In the genomic region with DNA sequence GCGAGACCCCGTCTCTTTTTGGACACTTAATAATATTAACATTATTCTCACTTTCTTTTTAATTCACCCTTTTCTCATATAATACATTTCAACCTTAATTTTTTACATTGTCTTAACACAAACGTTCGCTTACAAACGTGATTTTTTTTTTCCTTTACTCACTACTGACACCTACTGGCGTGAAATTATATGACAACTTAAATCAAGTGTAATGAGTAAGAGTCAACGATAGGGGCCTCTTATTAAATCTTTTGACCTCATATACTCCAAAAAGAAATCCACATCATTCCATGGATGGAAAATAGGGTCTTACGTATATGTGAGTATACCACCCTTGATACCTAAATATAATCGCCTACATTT, we compare ENCODE assay signal across 8 mouse cellular contexts. TPM values are rescaled to one million over a fixed set of nuclear protein-coding genes. Genes with fewer than 3 reads are reported as not detected.
DNase-seq lines count a peak whose midpoint lies in the region; ATAC-seq and TF ChIP-seq lines count a peak whose summit lies in the region.

No protein-coding gene starts in this region.

- H3ac ChIP-seq in myocyte (ENCODE audit: control insufficient read depth, insufficient read length) = no peak overlapping the region

- no peak for TF ChIP-seq POLR2A in myocyte (IDR thresholded peaks at IDR 0.05; ENCODE audit: insufficient read length, low read depth)

- H3K4me2 ChIP-seq in heart, embryonic 12.5 days = no peak overlapping the region
- peak overlapping the region; percentile 2; the same call in 1 of the 2 replicates for H3K4me2 ChIP-seq in limb, embryonic 12.5 days
- H3K4me2 ChIP-seq in myocyte (ENCODE audit: low read depth) = peak overlapping the region; percentile 57

- H3K27me3 ChIP-seq in heart, embryonic 12.5 days (replicated peaks) = no peaks in the 10 kb centered on the region
- H3K27me3 ChIP-seq in limb, embryonic 12.5 days = no peaks in the 10 kb centered on the region
- no peaks in the 10 kb centered on the region for H3K27me3 ChIP-seq in myocyte (ENCODE audit: control insufficient read depth, insufficient read depth, insufficient read length)

- ATAC-seq in heart, embryonic 12.5 days (ENCODE audit: insufficient number of reproducible peaks, low FRiP score) = 0 out of 2 replicates have a peak, but pooled peaks have one; percentile 10
- ATAC-seq in limb, embryonic 12.5 days (ENCODE audit: insufficient number of reproducible peaks, insufficient read depth, low FRiP score, low TSS enrichment, low read depth) = no peak

- H3K9me3 ChIP-seq in heart, embryonic 12.5 days (replicated peaks) = no peaks in the 10 kb centered on the region
- H3K9me3 ChIP-seq in limb, embryonic 12.5 days = no peaks in the 10 kb centered on the region

- H3K4me1 ChIP-seq in heart, embryonic 12.5 days (replicated peaks) = peaks cover 10% of the 10 kb centered on the region
- H3K4me1 ChIP-seq in limb, embryonic 12.5 days (replicated peaks) = peaks cover 6% of the 10 kb centered on the region; the same call in 1 of the 2 replicates

- no peak overlapping the region for H3K9ac ChIP-seq in heart, embryonic 12.5 days
- H3K9ac ChIP-seq in limb, embryonic 12.5 days (replicated peaks) = no peak overlapping the region

- peak; percentile 29 for DNase-seq in adrenal gland, adult 2 months
- no peak for DNase-seq in adrenal gland, postnatal 14 days
- DNase-seq in 3134 (ENCODE audit: extremely low read depth, insufficient read length, low spot score) = peak; percentile 79
- DNase-seq in cerebellum, postnatal 10 days = peak; percentile 16 to 76
- DNase-seq in frontal cortex, postnatal 10 days (ENCODE audit: low spot score in 2 of 2) = no peak

- H3K79me2 ChIP-seq in myocyte (ENCODE audit: control insufficient read depth, insufficient read depth) = peaks cover 15% of the 10 kb centered on the region

- H3K27ac ChIP-seq in heart, embryonic 12.5 days (ENCODE audit: poor library complexity, severe bottlenecking) = no peak overlapping the region
- no peak overlapping the region for H3K27ac ChIP-seq in limb, embryonic 12.5 days

- WGBS in heart, embryonic 12.5 days = 4% methylated on average over 9 of the region's 9 CpGs
- WGBS in limb, embryonic 12.5 days = 5% methylated on average over 9 of the region's 9 CpGs

- peaks cover 22% of the 10 kb centered on the region for H3K36me3 ChIP-seq in heart, embryonic 12.5 days
- peaks cover 19% of the 10 kb centered on the region for H3K36me3 ChIP-seq in limb, embryonic 12.5 days
- H3K36me3 ChIP-seq in myocyte (ENCODE audit: control insufficient read depth, insufficient read depth) = peaks cover 23% of the 10 kb centered on the region

- H3K4me3 ChIP-seq in heart, embryonic 12.5 days = no peak overlapping the region
- H3K4me3 ChIP-seq in limb, embryonic 12.5 days (replicated peaks) = no peak overlapping the region; the same call in 1 of the 2 replicates
- H3K4me3 ChIP-seq in myocyte = peak overlapping the region; percentile 69

TF ChIP-seq in myocyte, 11 proteins besides CTCF, POLR2A, EP300 and RAD21:
- TF ChIP-seq MYOG (IDR thresholded peaks at IDR 0.05; ENCODE audit: control insufficient read depth in 1 of 3, insufficient read depth in 1 of 3, insufficient read length in 2 of 3, low read depth in 2 of 3) = no peak
- TF ChIP-seq CEBPB (IDR thresholded peaks at IDR 0.05; ENCODE audit: insufficient read depth, poor library complexity, severe bottlenecking) = no peak
- TF ChIP-seq USF1 (IDR thresholded peaks at IDR 0.05; ENCODE audit: low read depth) = no peak
- no peak for TF ChIP-seq TCF3 (IDR thresholded peaks at IDR 0.05; ENCODE audit: insufficient read length, low read depth)
- no peak for TF ChIP-seq E2F4 (IDR thresholded peaks at IDR 0.05; ENCODE audit: insufficient read depth)
- no peak for TF ChIP-seq REST (IDR thresholded peaks at IDR 0.05; ENCODE audit: insufficient read depth, insufficient read length)
- TF ChIP-seq MYOD1 (IDR thresholded peaks at IDR 0.05; ENCODE audit: control insufficient read depth in 1 of 3, insufficient read length in 2 of 3, low read depth in 2 of 3) = no peak
- TF ChIP-seq POLR2AphosphoS2 (IDR thresholded peaks at IDR 0.05; ENCODE audit: insufficient read length, low read depth) = no peak
- no peak for TF ChIP-seq TCF12 (IDR thresholded peaks at IDR 0.05; ENCODE audit: insufficient read depth, poor library complexity, severe bottlenecking)
- no peak for TF ChIP-seq SRF (IDR thresholded peaks at IDR 0.05; ENCODE audit: control insufficient read depth, insufficient read length, low read depth)
- TF ChIP-seq MAX (IDR thresholded peaks at IDR 0.05; ENCODE audit: low read depth) = no peak

RNA-seq across cellular contexts. Expression of gene Rps29, which starts 0.6 kb away (rescaled TPM):
- 1,000 to 10,000 TPM; 1,031 to 1,526 TPM for total RNA-seq in adrenal gland, adult 2 months (2021)
- 962 and 1,016 TPM in 2 replicates for polyA plus RNA-seq in adrenal gland, adult 2 months (2012; rRNA removed)
- 1,456 and 1,768 TPM in 2 replicates for total RNA-seq in adrenal gland, postnatal 14 days (2021)
- 1,310 and 1,336 TPM in 2 replicates for polyA plus RNA-seq in heart, embryonic 12.5 days (2016; fragmentation: Nextera tagmentation; extraction: Ambion mirVana)
- polyA plus RNA-seq in limb, embryonic 12.5 days (2016; fragmentation: Nextera tagmentation; extraction: Ambion mirVana) = 1,704 and 1,735 TPM in 2 replicates
- 6,498 TPM for polyA plus RNA-seq in myocyte (2012; fragmentation: generic; extraction: Trizol)

RNA-seq across cellular contexts. Expression of gene Lrr1, which starts 9.1 kb away (rescaled TPM):
- under 1 TPM in 1 of 2 experiments, not detected in 1; 0.17 TPM for total RNA-seq in adrenal gland, adult 2 months (2021)
- 0.64 TPM in 1 of 2 replicates, not detected in the other for polyA plus RNA-seq in adrenal gland, adult 2 months (2012; rRNA removed)
- total RNA-seq in adrenal gland, postnatal 14 days (2021) = 1.3 and 2.3 TPM in 2 replicates
- polyA plus RNA-seq in heart, embryonic 12.5 days (2016; fragmentation: Nextera tagmentation; extraction: Ambion mirVana) = 16.1 and 17.5 TPM in 2 replicates
- 32.0 and 33.2 TPM in 2 replicates for polyA plus RNA-seq in limb, embryonic 12.5 days (2016; fragmentation: Nextera tagmentation; extraction: Ambion mirVana)
- 5.1 TPM for polyA plus RNA-seq in myocyte (2012; fragmentation: generic; extraction: Trizol)

RNA-seq across cellular contexts. Expression of gene Rpl36al, which starts 24.3 kb away (rescaled TPM):
- total RNA-seq in adrenal gland, adult 2 months (2021) = 100 to 1,000 TPM; 629 to 634 TPM
- polyA plus RNA-seq in adrenal gland, adult 2 months (2012; rRNA removed) = 14.6 and 16.0 TPM in 2 replicates
- 575 and 595 TPM in 2 replicates for total RNA-seq in adrenal gland, postnatal 14 days (2021)
- polyA plus RNA-seq in heart, embryonic 12.5 days (2016; fragmentation: Nextera tagmentation; extraction: Ambion mirVana) = 572 and 579 TPM in 2 replicates
- 555 and 558 TPM in 2 replicates for polyA plus RNA-seq in limb, embryonic 12.5 days (2016; fragmentation: Nextera tagmentation; extraction: Ambion mirVana)
- polyA plus RNA-seq in myocyte (2012; fragmentation: generic; extraction: Trizol) = 880 TPM

RNA-seq across cellular contexts. Expression of gene Mgat2, which starts 24.4 kb away (rescaled TPM):
- 10 to 100 TPM; 45.6 to 60.8 TPM for total RNA-seq in adrenal gland, adult 2 months (2021)
- polyA plus RNA-seq in adrenal gland, adult 2 months (2012; rRNA removed) = 26.7 and 29.5 TPM in 2 replicates
- 43.6 and 53.0 TPM in 2 replicates for total RNA-seq in adrenal gland, postnatal 14 days (2021)
- polyA plus RNA-seq in heart, embryonic 12.5 days (2016; fragmentation: Nextera tagmentation; extraction: Ambion mirVana) = 56.2 and 56.8 TPM in 2 replicates
- 48.4 and 53.0 TPM in 2 replicates for polyA plus RNA-seq in limb, embryonic 12.5 days (2016; fragmentation: Nextera tagmentation; extraction: Ambion mirVana)
- polyA plus RNA-seq in myocyte (2012; fragmentation: generic; extraction: Trizol) = 20.7 TPM

RNA-seq across cellular contexts. Expression of gene Gm49383, which starts 37.3 kb away (rescaled TPM):
- 1 to 10 TPM; 4.1 to 7.3 TPM for total RNA-seq in adrenal gland, adult 2 months (2021)
- 2.3 and 2.6 TPM in 2 replicates for polyA plus RNA-seq in adrenal gland, adult 2 months (2012; rRNA removed)
- 6.2 and 7.2 TPM in 2 replicates for total RNA-seq in adrenal gland, postnatal 14 days (2021)
- 18.5 and 19.4 TPM in 2 replicates for polyA plus RNA-seq in heart, embryonic 12.5 days (2016; fragmentation: Nextera tagmentation; extraction: Ambion mirVana)
- 37.9 and 40.8 TPM in 2 replicates for polyA plus RNA-seq in limb, embryonic 12.5 days (2016; fragmentation: Nextera tagmentation; extraction: Ambion mirVana)
- 2.6 TPM for polyA plus RNA-seq in myocyte (2012; fragmentation: generic; extraction: Trizol)

Comparison
In these comparisons a context has a peak if more than half of its experiments do, and no peak if none do; other contexts are left out.
1. DNase-seq: peak in adrenal gland, adult 2 months (single experiment), 3134 (single experiment) and cerebellum, postnatal 10 days (2 of 2); none in adrenal gland, postnatal 14 days (single experiment) and frontal cortex, postnatal 10 days (0 of 2).
2. RNA of gene Rpl36al, which starts 24.3 kb away (polyA plus RNA-seq): 880 TPM in myocyte (single experiment), 572 to 579 TPM in heart, embryonic 12.5 days and 555 to 558 TPM in limb, embryonic 12.5 days; 14.6 to 16.0 TPM in adrenal gland, adult 2 months; every median in the first group is over 10 times any median in the second.